Mouse (Mus musculus) embryonic facial prominence, embryonic 12.5 days (tissue): ENCODE results near the gene Krt32. TPM values are rescaled to one million over a fixed set of nuclear protein-coding genes. Genes with fewer than 3 reads are reported as not detected.

Experiments
- ATAC-seq: fragments of 200-750 bp; cut with Nextera tagmentation; 2 replicates; pipeline ENCODE4 v1.8.0; 2017; ENCODE audit not compliant: insufficient number of reproducible peaks, insufficient read depth, low FRiP score, low TSS enrichment
- H3K27ac ChIP-seq: fragments of 300-500 bp; sonication (generic); 2 replicates; pipeline ENCODE4 v1.5.1; 2016; ENCODE audit warnings: mild to moderate bottlenecking
- H3K27me3 ChIP-seq: fragments of 300-500 bp; sonication (generic); 2 replicates; pipeline ENCODE4 v1.6.1; 2016; ENCODE audit warnings: mild to moderate bottlenecking, moderate library complexity
- H3K36me3 ChIP-seq: fragments of 300-500 bp; sonication (generic); 2 replicates; pipeline ENCODE4 v1.6.1; 2016; ENCODE audit warnings: mild to moderate bottlenecking
- H3K4me1 ChIP-seq: fragments of 300-500 bp; sonication (generic); 2 replicates; pipeline ENCODE4 v1.6.1; 2016
- H3K4me2 ChIP-seq: fragments of 300-500 bp; sonication (generic); replicated peaks from 2 replicates; pipeline ENCODE4 v1.6.1; 2016; ENCODE audit warnings: mild to moderate bottlenecking, moderate library complexity
- H3K4me3 ChIP-seq: fragments of 300-500 bp; sonication (generic); 2 replicates; pipeline ENCODE4 v1.5.1; 2016; ENCODE audit warnings: mild to moderate bottlenecking
- H3K9ac ChIP-seq: fragments of 300-500 bp; sonication (generic); 2 replicates; pipeline ENCODE4 v1.6.1; 2016; ENCODE audit warnings: mild to moderate bottlenecking, moderate library complexity
- H3K9me3 ChIP-seq: fragments of 300-500 bp; sonication (generic); 2 replicates; pipeline ENCODE4 v1.6.1; 2016; ENCODE audit warnings: mild to moderate bottlenecking, moderate library complexity
- WGBS: fragments of 180-500 bp; shearing (Covaris S2); methylation state at CpG from one replicate; pipeline ENCODE4 v1.1.7; 2016; 5-methylcytosine and 5-hydroxymethylcytosine counted together
- polyA plus RNA-seq: library from polyadenylated mRNA; unstranded; fragments of >200 nt; fragmentation: Nextera tagmentation; extraction: Ambion mirVana; gene quantifications from 2 replicates; pipeline ENCODE4 v1.2.1, GENCODE M21; 2016

The Krt32 gene
- polyA plus RNA-seq, 1 experiment from 2014 or later = not detected

- no peak overlapping the region for H3K4me2 ChIP-seq
- H3K9me3 ChIP-seq = no peaks in the 10 kb centered on the region
- no peak overlapping the region for H3K27ac ChIP-seq
- no peak overlapping the region for H3K4me3 ChIP-seq
- H3K4me1 ChIP-seq = no peaks in the 10 kb centered on the region
- WGBS = 87% methylated on average over 6 of the region's 6 CpGs
- H3K36me3 ChIP-seq = no peaks in the 10 kb centered on the region
- no peak for ATAC-seq
- no peak overlapping the region for H3K9ac ChIP-seq
- H3K27me3 ChIP-seq = no peaks in the 10 kb centered on the region
Measured at GRCm38 (mm10) chr11:100046303-100046866, 41.6 kb downstream of the Krt32 start.

GRCm38 (mm10) chr11:100041454-100041853 lies 46.6 kb downstream of the Krt32 start, which contains the start of gene Krt34:
Gene Krt34, minus strand, starts transcription at chr11:100041554.
- H3K9ac ChIP-seq = no peak within 1 kb of the TSS
- no peaks in the 10 kb centered on the region for H3K9me3 ChIP-seq
- ATAC-seq = no peak
- no peaks in the 10 kb centered on the region for H3K36me3 ChIP-seq
- no peaks in the 10 kb centered on the region for H3K4me1 ChIP-seq
- H3K4me3 ChIP-seq = no peak within 1 kb of the TSS
- H3K27me3 ChIP-seq = no peaks in the 10 kb centered on the region
- H3K4me2 ChIP-seq = no peak within 1 kb of the TSS
- WGBS = 82% methylated on average over 6 of the region's 6 CpGs
- no peak within 1 kb of the TSS for H3K27ac ChIP-seq

Other genes with a start within 250 kb of the Krt32 start
- gene Krtap4-16, start 236.6 kb downstream of the Krt32 start, polyA plus RNA-seq = not detected in 2 replicates
- not detected in 2 replicates for gene Gm11568, start 230.3 kb downstream of the Krt32 start, polyA plus RNA-seq
- not detected in 2 replicates for gene Gm11559, start 223.8 kb downstream of the Krt32 start, polyA plus RNA-seq
- gene Krtap9-1, start 214.8 kb downstream of the Krt32 start, polyA plus RNA-seq = not detected in 2 replicates
- not detected in 2 replicates for gene Gm11567, start 209.0 kb downstream of the Krt32 start, polyA plus RNA-seq
- not detected in 2 replicates for gene Krtap31-1, start 180.3 kb downstream of the Krt32 start, polyA plus RNA-seq
- not detected in 2 replicates for gene Gm11565, start 173.5 kb downstream of the Krt32 start, polyA plus RNA-seq
- gene Krtap31-2, start 151.9 kb downstream of the Krt32 start, polyA plus RNA-seq = not detected in 2 replicates
- not detected in 2 replicates for gene Krtap9-5, start 139.8 kb downstream of the Krt32 start, polyA plus RNA-seq
- not detected in 2 replicates for gene Krtap29-1, start 109.2 kb downstream of the Krt32 start, polyA plus RNA-seq
- not detected in 2 replicates for gene Krtap16-1, start 101.6 kb downstream of the Krt32 start, polyA plus RNA-seq
- 0.29 TPM in 1 of 2 replicates, not detected in the other for gene Krtap17-1, start 94.2 kb downstream of the Krt32 start, polyA plus RNA-seq
- 0.15 TPM in 1 of 2 replicates, not detected in the other for gene Krt33a, start 72.0 kb downstream of the Krt32 start, polyA plus RNA-seq
- gene Krt33b, start 58.4 kb downstream of the Krt32 start, polyA plus RNA-seq = 0.23 and 0.40 TPM in 2 replicates
- not detected in 2 replicates for gene Krt34, start 46.7 kb downstream of the Krt32 start, polyA plus RNA-seq
- gene Krt31, start 37.7 kb downstream of the Krt32 start, polyA plus RNA-seq = not detected in 2 replicates
- gene Krt35, start 8.0 kb upstream of the Krt32 start, polyA plus RNA-seq = not detected in 2 replicates
- 0.09 TPM in 1 of 2 replicates, not detected in the other for gene Krt36, start 17.4 kb upstream of the Krt32 start, polyA plus RNA-seq
- not detected in 2 replicates for gene Krt13, start 33.3 kb upstream of the Krt32 start, polyA plus RNA-seq
- 73.4 and 93.1 TPM in 2 replicates for gene Krt15, start 47.7 kb upstream of the Krt32 start, polyA plus RNA-seq
- 17.6 and 19.9 TPM in 2 replicates for gene Krt19, start 60.4 kb upstream of the Krt32 start, polyA plus RNA-seq
- gene Krt9, start 105.0 kb upstream of the Krt32 start, polyA plus RNA-seq = not detected in 2 replicates
- 110 and 120 TPM in 2 replicates for gene Krt14, start 119.3 kb upstream of the Krt32 start, polyA plus RNA-seq
- gene Krt16, start 160.7 kb upstream of the Krt32 start, polyA plus RNA-seq = not detected in 2 replicates
- gene Krt17, start 172.8 kb upstream of the Krt32 start, polyA plus RNA-seq = 8.1 and 12.4 TPM in 2 replicates
- not detected in 2 replicates for gene Krt42, start 181.6 kb upstream of the Krt32 start, polyA plus RNA-seq
- 1,469 and 1,519 TPM in 2 replicates for gene Eif1, start 231.7 kb upstream of the Krt32 start, polyA plus RNA-seq
- not detected in 2 replicates for gene Gast, start 246.2 kb upstream of the Krt32 start, polyA plus RNA-seq